Mouse (Mus musculus) neural tube, embryonic 11.5 days (tissue): ENCODE measurements around the gene Serpina5. TPM values are rescaled to one million over a fixed set of nuclear protein-coding genes. Genes with fewer than 3 reads are reported as not detected.

Experiments
- polyA plus RNA-seq: library from polyadenylated mRNA; unstranded; fragments of >200 nt; fragmentation: Nextera tagmentation; extraction: Ambion mirVana; gene quantifications from 2 replicates; pipeline ENCODE4 v1.2.1, GENCODE M21; 2014

Serpina5 gene
- polyA plus RNA-seq, 1 experiment from 2014 or later, result not detected

Other genes with a start within 250 kb of the Serpina5 start
- gene Serpina1a, start 237.6 kb upstream of the Serpina5 start, polyA plus RNA-seq, result not detected in 2 replicates
- gene Serpina1c, start 196.2 kb upstream of the Serpina5 start, polyA plus RNA-seq, result not detected in 2 replicates
- gene Serpina1e, start 142.1 kb upstream of the Serpina5 start, polyA plus RNA-seq, result not detected in 2 replicates
- not detected in 2 replicates for gene Serpina11, start 111.2 kb upstream of the Serpina5 start, polyA plus RNA-seq
- gene Serpina9, start 87.4 kb upstream of the Serpina5 start, polyA plus RNA-seq, result not detected in 2 replicates
- not detected in 2 replicates for gene Serpina12, start 56.7 kb upstream of the Serpina5 start, polyA plus RNA-seq
- gene Serpina3a, start 11.6 kb downstream of the Serpina5 start, polyA plus RNA-seq, result not detected in 2 replicates
- gene Serpina3b, start 26.9 kb downstream of the Serpina5 start, polyA plus RNA-seq, result not detected in 2 replicates
- gene Serpina3c, start 52.8 kb downstream of the Serpina5 start, polyA plus RNA-seq, result not detected in 2 replicates
- gene Serpina3f, start 113.4 kb downstream of the Serpina5 start, polyA plus RNA-seq, result not detected in 2 replicates
- 0.33 and 1.3 TPM in 2 replicates for gene Serpina3g, start 135.1 kb downstream of the Serpina5 start, polyA plus RNA-seq
- 0.13 TPM in 1 of 2 replicates, not detected in the other for gene Serpina3i, start 162.0 kb downstream of the Serpina5 start, polyA plus RNA-seq
- gene Serpina3j, start 213.4 kb downstream of the Serpina5 start, polyA plus RNA-seq, result not detected in 2 replicates
- gene Serpina3k, start 237.4 kb downstream of the Serpina5 start, polyA plus RNA-seq, result not detected in 2 replicates
- gene Serpina3m, start 237.4 kb downstream of the Serpina5 start, polyA plus RNA-seq, result not detected in 2 replicates